Mouse (Mus musculus) layer of hippocampus, adult 8-10 months (tissue): ENCODE results near the gene Lgals7. TPM values are rescaled to one million over a fixed set of nuclear protein-coding genes. Genes with fewer than 3 reads are reported as not detected.

ENCODE experiments used
- DNase-seq, 2 experiments: peaks; one replicate each; pipeline ENCODE4 v3.0.0; 2022; ENCODE audit warnings: low spot score in 2 of 2
- total RNA-seq, 4 experiments: library from RNA; stranded (reverse); gene quantifications; 2 replicates each; pipeline ENCODE4 v1.2.4; 2022

Gene Lgals7
- total RNA-seq, 4 experiments from 2014 or later: not detected

DNA sequence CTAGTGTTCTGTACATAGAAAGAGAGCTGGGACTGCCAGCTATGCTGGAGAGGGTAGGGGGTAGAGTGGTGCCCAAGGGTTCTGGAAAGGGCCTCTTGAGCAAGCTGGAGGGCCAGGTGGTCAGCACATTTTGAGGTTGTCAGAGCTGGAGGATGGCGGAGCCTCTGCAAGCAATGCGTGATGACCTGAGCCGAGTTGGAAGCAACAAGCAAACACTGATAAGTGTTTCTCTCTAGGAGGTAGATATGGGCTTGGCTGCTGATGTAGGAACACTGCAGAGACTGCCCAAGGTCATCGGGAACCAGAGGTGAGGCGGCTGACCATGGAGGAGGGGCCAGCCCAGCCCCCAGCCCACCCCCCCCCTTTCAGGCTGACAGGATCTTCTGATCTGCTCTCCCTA lies 32.7 kb upstream of the Lgals7 start:
- no peak for DNase-seq

DNA sequence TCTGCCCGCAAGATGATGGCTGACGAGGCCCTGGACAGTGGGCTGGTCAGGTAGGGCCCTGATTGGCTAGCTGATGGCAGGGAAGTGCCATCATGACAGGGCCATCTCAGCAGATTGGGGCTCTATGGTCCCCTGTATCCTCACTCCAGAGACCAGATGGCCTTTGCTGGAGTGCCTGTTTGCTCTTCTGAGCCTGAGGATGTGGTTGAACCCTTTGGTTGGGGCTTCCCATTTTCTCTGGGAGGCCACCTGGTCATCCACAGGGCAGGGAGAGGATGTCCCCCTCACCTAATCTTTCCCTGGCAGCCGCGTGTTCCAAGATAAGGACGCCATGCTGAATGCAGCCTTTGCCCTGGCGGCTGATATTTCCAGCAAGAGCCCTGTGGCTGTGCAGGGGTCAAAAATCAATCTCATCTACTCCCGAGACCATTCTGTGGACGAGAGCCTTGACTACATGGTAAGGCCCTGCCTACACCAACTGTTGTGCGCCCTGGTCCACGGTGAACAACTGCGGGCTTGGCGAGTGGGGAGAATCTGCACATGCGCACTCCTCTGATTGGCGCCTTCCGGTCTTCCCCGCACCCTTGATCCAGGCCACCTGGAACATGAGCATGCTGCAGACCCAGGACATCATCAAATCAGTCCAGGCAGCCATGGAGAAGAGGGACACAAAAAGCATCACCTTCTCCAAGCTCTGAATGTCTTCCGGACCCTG lies 32.1 kb upstream of the Lgals7 start:
- DNase-seq: no peak

- no peak for DNase-seq
Observed at GRCm38 (mm10) chr7:28832137-28832536, 31.5 kb upstream of the Lgals7 start.

- no peak for DNase-seq
Observed at GRCm38 (mm10) chr7:28833723-28834347, 29.8 kb upstream of the Lgals7 start, which contains the start of gene Lgals4. TSS of gene Lgals4 (plus strand) at chr7:28833854.

DNA sequence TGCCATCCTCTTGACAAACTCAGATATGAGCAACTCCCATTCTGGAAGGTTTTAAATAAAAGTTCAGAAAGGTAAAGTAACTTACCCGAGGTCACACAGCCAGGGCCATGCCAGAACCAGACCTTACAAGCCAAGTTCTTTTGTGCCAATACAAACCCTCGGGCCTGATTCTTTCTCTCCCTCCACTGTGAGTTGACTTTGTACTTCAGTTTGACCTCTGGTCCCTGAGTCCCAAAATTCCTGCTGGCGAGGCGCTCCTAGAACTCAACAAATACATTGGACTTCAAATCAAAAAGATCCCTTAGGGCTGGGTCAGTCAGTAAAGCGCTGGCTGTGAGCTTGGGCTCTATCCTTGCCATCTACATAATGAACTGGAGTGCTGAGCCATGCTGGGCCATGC lies 26.7 kb upstream of the Lgals7 start:
- no peak for DNase-seq

DNA sequence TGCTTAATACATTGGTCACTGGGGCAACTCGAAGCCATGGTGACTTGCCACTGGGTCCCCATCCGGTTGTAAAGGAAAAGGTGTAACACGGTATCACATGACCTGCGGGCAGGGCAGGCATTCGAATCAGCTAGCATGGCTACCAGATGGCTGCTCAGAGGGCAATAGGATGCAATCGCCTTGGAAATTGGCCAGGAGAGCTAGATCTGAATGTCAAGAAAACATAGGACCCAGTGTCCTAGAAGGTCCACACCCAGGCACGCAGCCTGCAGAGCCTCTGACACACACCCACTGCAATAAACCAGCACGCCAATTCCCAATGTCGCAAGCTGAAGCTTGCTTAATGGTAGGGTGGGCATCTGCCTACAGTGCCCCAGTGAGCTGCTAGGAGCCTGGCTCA lies 25.3 kb upstream of the Lgals7 start:
- DNase-seq: no peak

DNA sequence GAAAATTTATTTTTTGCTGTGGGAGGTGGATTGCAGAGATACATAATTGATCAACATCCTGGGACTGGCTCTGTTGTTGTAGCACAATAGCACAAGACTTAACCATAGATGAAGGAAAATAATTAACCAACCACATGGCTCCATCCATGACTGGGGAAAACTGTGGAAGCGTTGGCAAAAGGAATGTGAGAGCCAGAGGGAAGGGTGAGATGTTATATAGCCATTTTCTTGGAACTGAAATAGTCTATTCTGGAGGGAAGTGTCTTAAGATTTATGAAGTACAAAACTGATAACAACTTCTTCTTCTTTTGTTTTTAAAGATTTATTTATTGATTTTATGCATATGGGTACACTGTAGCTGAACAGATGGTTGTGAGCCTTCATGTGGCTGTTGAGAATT lies 16.4 kb upstream of the Lgals7 start:
- no peak for DNase-seq

GRCm38 (mm10) chr7:28849700-28850236 lies 13.9 kb upstream of the Lgals7 start:
- DNase-seq: no peak

GRCm38 (mm10) chr7:28850642-28851041 lies 13.0 kb upstream of the Lgals7 start:
- no peak for DNase-seq

DNA sequence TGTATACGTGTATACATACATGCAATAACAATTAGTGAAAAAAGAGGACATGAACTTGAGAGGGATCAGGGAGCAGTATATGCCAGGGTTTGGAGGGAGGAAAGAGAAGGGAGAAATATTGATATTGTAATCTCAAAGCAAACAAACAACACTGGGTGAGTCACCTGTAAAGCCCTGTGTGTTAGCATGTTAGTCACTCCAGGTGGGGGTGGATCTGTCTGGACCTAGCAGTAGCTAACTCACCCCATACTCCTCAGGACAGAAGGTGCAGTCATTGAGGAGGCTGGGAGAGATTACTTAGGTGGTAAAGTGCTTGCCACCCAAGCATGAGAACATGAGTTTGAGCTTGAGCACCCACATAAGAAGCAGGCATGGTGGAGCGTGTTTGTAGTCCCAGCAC lies 3.7 kb upstream of the Lgals7 start:
- DNase-seq: no peak

DNA sequence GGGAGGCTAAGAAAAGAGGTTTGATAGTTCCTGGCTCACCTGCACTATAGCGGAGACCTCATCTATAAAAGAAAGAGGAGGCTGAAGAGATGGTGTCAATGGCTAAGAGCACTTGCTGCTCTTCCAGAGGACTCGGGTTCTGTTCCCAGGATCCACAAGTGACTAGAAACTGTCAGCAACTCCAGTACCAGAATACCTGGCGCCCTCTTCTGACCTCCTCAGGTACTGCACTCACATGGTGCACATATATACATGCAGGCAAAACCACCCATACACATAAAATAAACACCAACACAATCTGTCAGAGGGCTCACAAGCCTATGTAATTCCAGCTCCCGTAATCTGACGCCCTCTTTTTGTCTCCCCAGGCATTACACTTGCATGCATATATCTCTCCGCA lies 2.8 kb upstream of the Lgals7 start:
- no peak for DNase-seq

- peak in 1 of 2 experiments; percentile 38 for DNase-seq
Observed at GRCm38 (mm10) chr7:28862817-28863499, 695 bp upstream of the Lgals7 start.

- DNase-seq: no peak
Observed at GRCm38 (mm10) chr7:28864288-28864750, 666 bp downstream of the Lgals7 start.

GRCm38 (mm10) chr7:28865481-28866300 lies 2.0 kb downstream of the Lgals7 start:
- DNase-seq: peak; percentile 63 to 64

DNA sequence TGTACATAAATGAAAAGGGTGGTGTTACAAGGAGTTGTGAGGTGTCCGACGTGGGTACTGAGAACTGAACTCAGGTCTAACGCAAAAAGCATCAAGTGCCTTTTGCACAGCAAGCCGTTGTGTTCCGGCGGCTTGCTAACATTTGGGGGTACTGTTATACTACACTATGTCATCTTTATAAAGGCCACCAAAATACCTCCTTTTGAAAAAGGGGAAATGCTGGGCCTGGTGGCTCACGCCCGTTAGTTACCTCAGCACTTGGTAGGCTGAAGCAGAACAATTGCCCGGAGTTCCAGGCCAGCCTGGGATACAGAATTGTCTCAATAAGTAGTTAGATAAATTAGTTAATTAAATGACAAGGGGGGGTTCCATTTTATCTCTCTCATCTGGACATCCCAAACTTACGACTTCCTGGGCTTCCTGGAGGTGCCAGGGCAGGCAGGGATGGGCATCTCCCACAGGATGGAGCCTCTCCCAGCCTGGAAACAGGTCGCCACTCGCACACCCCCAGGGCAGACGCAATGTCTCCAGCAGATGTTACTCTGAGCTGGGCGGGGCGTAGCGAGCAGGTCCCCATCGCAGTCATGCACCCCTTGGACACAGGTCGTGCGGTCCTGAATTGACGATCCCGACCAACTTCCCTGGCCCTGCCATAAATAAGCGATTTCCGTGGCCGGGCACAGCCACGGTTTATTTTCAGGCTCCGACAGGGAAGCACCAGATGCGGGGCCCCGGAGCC lies 3.3 kb downstream of the Lgals7 start:
- DNase-seq: no peak

- DNase-seq: peak in 1 of 2 experiments; percentile 49
Observed at GRCm38 (mm10) chr7:28867508-28868340, 4.1 kb downstream of the Lgals7 start.

- no peak for DNase-seq
Observed at GRCm38 (mm10) chr7:28870901-28871664, 7.4 kb downstream of the Lgals7 start.

DNA sequence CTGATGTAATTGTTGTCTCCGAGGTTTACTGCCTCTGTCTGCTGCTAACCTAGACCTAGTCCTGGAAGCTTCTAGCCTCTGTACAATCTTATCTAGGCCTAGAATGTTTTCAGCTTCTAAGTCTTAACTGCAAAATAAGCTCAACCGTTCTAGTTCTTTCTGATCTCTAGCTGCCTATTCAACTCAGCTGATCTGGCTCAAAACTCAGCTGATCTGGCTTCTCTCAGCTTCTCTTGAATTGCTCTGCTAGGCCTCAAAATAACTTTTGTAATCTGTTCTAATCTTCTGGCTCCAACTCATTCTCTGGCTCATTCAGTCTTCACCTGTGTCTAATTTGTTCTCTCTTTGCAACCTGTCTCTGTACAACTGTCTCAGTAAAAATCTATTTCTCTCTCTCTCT lies 10.9 kb downstream of the Lgals7 start:
- DNase-seq: no peak

GRCm38 (mm10) chr7:28876099-28876498 lies 12.4 kb downstream of the Lgals7 start:
- no peak for DNase-seq
